Mouse (Mus musculus) midbrain, embryonic 10.5 days (tissue): ENCODE results near the gene Tm9sf4. TPM values are rescaled to one million over a fixed set of nuclear protein-coding genes. Genes with fewer than 3 reads are reported as not detected.
A peak's percentile ranks its signal among the peaks of the same experiment; 100 is the strongest.

Experiments used
- DNase-seq: peaks from one replicate; pipeline ENCODE4 v3.0.0-alpha.2; 2017; ENCODE audit warnings: low spot score
- H3K27ac ChIP-seq: fragments of 300-500 bp; sonication (generic); replicated peaks from 2 replicates; pipeline ENCODE4 v1.5.1; 2016; ENCODE audit warnings: mild to moderate bottlenecking
- H3K27me3 ChIP-seq: fragments of 300-500 bp; sonication (generic); 2 replicates; pipeline ENCODE4 v1.6.1; 2016; ENCODE audit warnings: low read depth, mild to moderate bottlenecking; ENCODE audit not compliant: poor library complexity, severe bottlenecking
- H3K36me3 ChIP-seq: fragments of 300-500 bp; sonication (generic); 2 replicates; pipeline ENCODE4 v1.6.1; 2016; ENCODE audit warnings: mild to moderate bottlenecking, moderate library complexity
- H3K4me1 ChIP-seq: fragments of 300-500 bp; sonication (generic); 2 replicates; pipeline ENCODE4 v1.6.1; 2016
- H3K4me3 ChIP-seq: fragments of 300-500 bp; sonication (generic); 2 replicates; pipeline ENCODE4 v1.5.1; 2016; ENCODE audit warnings: mild to moderate bottlenecking, moderate library complexity
- H3K9me3 ChIP-seq: fragments of 300-500 bp; sonication (generic); replicated peaks from 2 replicates; pipeline ENCODE4 v1.6.1; 2016; ENCODE audit warnings: mild to moderate bottlenecking
- WGBS: fragments of 180-500 bp; shearing (Covaris S2); methylation state at CpG from one replicate; pipeline ENCODE4 v1.1.7; 2016; 5-methylcytosine and 5-hydroxymethylcytosine counted together
- polyA plus RNA-seq: library from polyadenylated mRNA; unstranded; fragments of >200 nt; fragmentation: Nextera tagmentation; extraction: Ambion mirVana; gene quantifications from 2 replicates; pipeline ENCODE4 v1.2.1, GENCODE M21; 2016

Tm9sf4 gene
- 82.5 and 82.8 TPM in 2 replicates for polyA plus RNA-seq

DNA sequence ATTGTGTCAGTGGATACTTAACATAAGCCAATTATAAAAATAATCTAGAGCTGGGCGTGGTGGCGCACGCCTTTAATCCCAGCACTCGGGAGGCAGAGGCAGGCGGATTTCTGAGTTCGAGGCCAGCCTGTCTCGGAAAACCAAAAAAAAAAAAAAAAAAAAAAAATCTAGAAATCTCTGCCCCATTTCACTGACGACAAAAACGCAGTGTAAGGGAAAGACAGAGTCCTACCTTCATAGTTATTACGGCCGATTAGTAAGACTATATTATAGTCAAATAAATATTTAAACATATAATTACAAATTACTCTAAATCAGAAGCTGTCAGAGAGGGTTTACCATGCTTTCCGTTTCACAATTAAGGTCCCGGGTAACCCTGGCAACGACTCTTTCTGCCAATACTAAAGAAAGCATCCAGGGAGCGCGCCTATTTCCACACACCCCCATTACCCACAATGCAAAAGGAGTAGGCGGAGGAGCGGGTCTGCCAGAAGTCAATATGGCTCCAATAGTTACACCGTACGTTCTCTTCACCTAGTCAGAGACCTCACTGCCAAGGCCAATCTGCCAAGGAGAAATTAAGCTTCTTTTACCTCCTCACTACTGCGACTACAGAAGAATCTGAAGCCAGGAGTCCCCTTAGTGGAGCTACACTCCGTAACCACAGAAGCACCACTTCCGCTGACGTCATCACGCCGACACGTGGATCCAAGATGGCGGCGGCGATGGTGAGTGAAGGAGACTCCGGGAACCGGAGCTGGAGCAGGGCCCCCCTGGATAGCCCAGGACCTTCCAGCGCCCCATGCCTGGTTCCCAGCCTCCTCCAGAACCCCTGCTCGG is at the start of gene Tm9sf4:
TSS of gene Tm9sf4 (plus strand) at position 460 of the 840 bp plus-strand sequence.
- Histone ChIP-seq H3K27me3 (peaks cover 12% of the 10 kb centered on the region), H3K4me3 (peak within 1 kb of the TSS; percentile 78)

DNA sequence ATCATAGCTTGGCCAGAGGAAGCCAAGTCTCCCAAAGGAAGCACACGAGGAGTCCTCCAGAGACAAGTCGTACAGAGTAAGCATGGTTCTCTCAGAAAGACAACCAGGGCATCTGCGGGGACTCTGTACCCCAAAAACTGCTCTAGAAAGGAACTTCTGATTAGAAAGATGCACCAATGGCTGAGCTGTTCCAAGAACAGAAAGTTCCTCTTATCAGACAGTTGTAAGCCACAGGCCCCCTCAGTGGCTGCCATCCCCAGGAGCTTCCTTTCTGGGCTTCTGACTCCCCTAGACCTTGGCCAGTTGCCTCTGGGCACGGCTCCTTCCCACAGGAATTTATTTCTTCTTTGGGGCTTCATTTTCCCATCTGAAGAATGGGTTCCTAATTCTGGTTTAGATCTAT is 45.4 kb upstream of the Tm9sf4 start:
- DNase-seq, result no peak
- H3K27me3 ChIP-seq, result peaks cover 10% of the 10 kb centered on the region
- H3K36me3 ChIP-seq, result no peaks in the 10 kb centered on the region
- no peaks in the 10 kb centered on the region for H3K4me1 ChIP-seq
- no peaks in the 10 kb centered on the region for H3K9me3 ChIP-seq
- H3K27ac ChIP-seq, result no peak overlapping the region
- no peak overlapping the region for H3K4me3 ChIP-seq
- WGBS, result 86% methylated on average over 4 of the region's 4 CpGs

More for the DNA sequence above, at the start of gene Tm9sf4:
- Histone ChIP-seq H3K9me3 (no peaks in the 10 kb centered on the region), H3K4me1 (peaks cover 15% of the 10 kb centered on the region), H3K27ac (peak within 1 kb of the TSS; percentile 96), H3K36me3 (peaks cover 23% of the 10 kb centered on the region)
- 11% methylated on average over 34 of the region's 34 CpGs for WGBS
- peak; percentile 93 for DNase-seq

DNA sequence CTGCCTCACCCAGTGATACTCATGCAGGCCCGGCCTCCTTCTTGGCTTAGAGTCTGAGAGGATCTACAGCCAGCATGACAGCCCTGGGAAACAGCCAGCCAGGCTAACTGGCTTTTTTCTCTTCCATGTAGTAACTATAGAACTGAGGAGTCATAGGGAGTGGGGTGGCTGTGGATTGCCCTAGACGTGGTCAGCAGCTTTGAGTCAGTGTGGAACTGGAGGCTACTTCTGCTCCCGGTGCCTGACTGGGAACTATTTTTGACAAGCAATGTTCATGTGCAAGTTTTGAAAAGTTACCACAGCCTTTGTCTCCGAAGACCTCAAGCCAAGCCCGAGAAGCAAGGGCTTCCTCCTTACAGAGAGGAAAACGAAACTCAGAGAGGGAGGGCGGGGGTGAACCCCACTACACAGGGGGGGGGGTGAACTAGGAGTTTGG is 44.0 kb upstream of the Tm9sf4 start:
- no peaks in the 10 kb centered on the region for H3K27me3 ChIP-seq
- no peaks in the 10 kb centered on the region for H3K36me3 ChIP-seq
- WGBS, result 85% methylated on average over 7 of the region's 7 CpGs
- H3K4me1 ChIP-seq, result no peaks in the 10 kb centered on the region
- no peaks in the 10 kb centered on the region for H3K9me3 ChIP-seq
- no peak overlapping the region for H3K4me3 ChIP-seq
- DNase-seq, result no peak
- H3K27ac ChIP-seq, result no peak overlapping the region

DNA sequence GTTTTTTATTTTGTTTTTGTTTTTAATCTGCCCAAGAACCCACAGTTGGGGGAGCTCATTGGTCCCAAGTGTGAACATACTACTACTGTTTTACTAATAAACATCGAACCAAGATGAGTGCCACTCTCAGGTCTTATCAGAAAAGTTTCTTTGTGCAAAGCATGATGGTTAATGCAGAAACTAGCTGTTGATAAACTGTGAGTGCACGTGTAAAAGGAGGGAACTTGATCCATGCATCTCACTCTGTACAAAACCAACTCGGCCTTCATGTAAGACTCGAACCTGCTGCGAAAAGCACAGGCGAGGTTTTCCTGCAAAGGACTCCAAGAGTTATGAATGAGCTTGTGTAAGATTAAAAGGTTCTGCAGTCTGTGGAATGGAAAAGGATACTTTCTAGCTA is 41.6 kb upstream of the Tm9sf4 start:
- no peak overlapping the region for H3K27ac ChIP-seq
- H3K4me3 ChIP-seq, result no peak overlapping the region
- DNase-seq, result no peak
- H3K27me3 ChIP-seq, result no peaks in the 10 kb centered on the region
- H3K9me3 ChIP-seq, result no peaks in the 10 kb centered on the region
- no peaks in the 10 kb centered on the region for H3K4me1 ChIP-seq
- WGBS, result 88% methylated on average over 6 of the region's 6 CpGs
- H3K36me3 ChIP-seq, result no peaks in the 10 kb centered on the region

GRCm38 (mm10) chr2:153120126-153120525 is 41.0 kb upstream of the Tm9sf4 start:
- no peak for DNase-seq
- Histone ChIP-seq H3K36me3 (no peaks in the 10 kb centered on the region), H3K4me3 (no peak overlapping the region), H3K4me1 (no peaks in the 10 kb centered on the region), H3K27ac (no peak overlapping the region), H3K9me3 (no peaks in the 10 kb centered on the region), H3K27me3 (no peaks in the 10 kb centered on the region)
- 81% methylated on average over 8 of the region's 8 CpGs for WGBS

- Histone ChIP-seq H3K27ac (no peak overlapping the region), H3K36me3 (no peaks in the 10 kb centered on the region), H3K9me3 (no peaks in the 10 kb centered on the region), H3K4me3 (no peak overlapping the region), H3K27me3 (no peaks in the 10 kb centered on the region), H3K4me1 (no peaks in the 10 kb centered on the region)
- DNase-seq, result no peak
- 84% methylated on average over 8 of the region's 8 CpGs for WGBS
Measured at GRCm38 (mm10) chr2:153121821-153122615, 39.1 kb upstream of the Tm9sf4 start.

DNA sequence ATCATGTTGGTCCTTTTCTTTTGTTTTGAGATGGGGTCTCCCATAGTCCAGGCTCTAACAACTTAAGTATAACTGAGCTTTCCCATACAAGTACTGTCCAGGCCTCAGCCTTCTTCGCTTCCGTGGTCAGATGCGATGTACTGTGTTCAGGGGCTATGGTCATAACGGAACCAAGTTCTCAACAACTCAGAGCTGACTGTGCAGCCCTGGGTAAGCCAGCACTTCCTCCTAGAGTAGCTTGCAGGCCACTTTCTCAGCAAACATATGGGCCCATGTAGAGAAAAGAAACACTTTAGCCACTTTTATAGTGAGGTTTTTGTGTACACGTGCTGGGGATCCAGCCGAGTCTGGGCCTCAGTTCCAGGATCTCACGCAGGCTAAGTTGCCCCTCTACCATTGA is 38.4 kb upstream of the Tm9sf4 start:
- DNase-seq, result no peak
- H3K4me3 ChIP-seq, result no peak overlapping the region
- H3K27me3 ChIP-seq, result no peaks in the 10 kb centered on the region
- no peaks in the 10 kb centered on the region for H3K36me3 ChIP-seq
- no peaks in the 10 kb centered on the region for H3K4me1 ChIP-seq
- no peaks in the 10 kb centered on the region for H3K9me3 ChIP-seq
- H3K27ac ChIP-seq, result no peak overlapping the region
- 89% methylated on average over 7 of the region's 7 CpGs for WGBS

DNA sequence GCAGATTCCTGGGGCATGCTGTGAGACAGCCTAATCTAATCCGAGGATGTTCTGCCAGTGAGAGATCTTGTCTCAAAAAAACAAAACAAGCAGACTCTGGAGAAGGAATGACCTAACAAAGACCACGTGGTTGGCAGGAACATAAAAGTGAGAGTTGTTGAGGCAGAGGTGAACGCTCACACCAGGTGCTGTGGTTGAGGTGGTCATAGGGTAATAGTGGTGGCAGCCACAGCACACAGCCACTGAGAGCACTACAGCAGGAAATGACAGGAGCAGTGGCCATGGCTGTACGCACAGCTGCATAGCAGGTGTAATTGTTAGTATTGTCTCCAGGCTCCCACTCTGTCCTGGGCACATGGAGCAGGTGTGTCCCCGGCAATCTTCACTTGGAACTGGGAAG is 35.2 kb upstream of the Tm9sf4 start:
- 56% methylated on average over 5 of the region's 5 CpGs for WGBS
- Histone ChIP-seq H3K4me1 (no peaks in the 10 kb centered on the region), H3K36me3 (no peaks in the 10 kb centered on the region), H3K27me3 (no peaks in the 10 kb centered on the region), H3K4me3 (no peak overlapping the region), H3K9me3 (no peaks in the 10 kb centered on the region), H3K27ac (no peak overlapping the region)
- no peak for DNase-seq

DNA sequence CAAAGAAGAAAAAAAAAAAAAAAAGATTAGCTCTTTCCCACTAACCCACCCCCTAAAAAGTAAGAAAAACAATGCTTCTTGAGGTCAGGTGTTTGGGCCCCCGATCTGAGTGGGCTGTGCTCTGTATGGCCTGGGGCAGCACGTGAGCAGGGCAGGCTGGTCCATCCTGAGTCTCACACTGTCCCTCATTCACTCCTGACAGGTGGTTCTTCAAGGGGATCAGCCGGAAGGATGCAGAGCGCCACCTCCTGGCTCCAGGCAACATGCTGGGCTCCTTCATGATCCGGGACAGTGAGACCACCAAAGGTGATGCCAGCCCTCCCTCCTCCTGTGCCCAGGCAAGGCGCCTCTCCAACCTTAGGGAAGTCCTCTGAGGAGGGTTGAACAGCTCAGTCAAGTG is 30.1 kb upstream of the Tm9sf4 start:
- 16% methylated on average over 6 of the region's 6 CpGs for WGBS

DNA sequence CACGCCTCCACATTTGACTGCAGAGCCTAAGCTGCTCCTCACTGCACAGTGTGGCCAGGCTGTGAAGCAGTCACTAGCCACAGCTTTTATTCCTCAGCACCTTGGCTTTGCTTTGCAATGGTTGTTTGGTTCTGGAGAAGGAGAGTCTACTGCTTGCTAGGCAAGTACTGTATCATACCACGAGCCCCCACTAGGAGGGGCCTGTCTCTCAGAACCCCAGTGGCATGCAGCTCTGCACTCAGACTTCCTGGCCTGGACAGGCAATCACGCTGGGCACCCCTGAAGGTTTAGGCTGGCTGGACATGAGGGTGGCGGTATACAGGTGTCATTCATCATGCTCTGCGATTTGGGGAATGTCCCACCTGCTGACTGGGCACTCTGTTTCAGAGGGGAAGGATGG is 26.9 kb upstream of the Tm9sf4 start:
- WGBS, result 34% methylated on average over 5 of the region's 5 CpGs
- Histone ChIP-seq H3K36me3 (no peaks in the 10 kb centered on the region), H3K27ac (no peak overlapping the region), H3K4me3 (no peak overlapping the region), H3K27me3 (no peaks in the 10 kb centered on the region), H3K4me1 (no peaks in the 10 kb centered on the region), H3K9me3 (no peaks in the 10 kb centered on the region)
- no peak for DNase-seq

More for the DNA sequence above, 30.1 kb upstream of the Tm9sf4 start:
- Histone ChIP-seq H3K27me3 (no peaks in the 10 kb centered on the region), H3K36me3 (no peaks in the 10 kb centered on the region), H3K4me1 (no peaks in the 10 kb centered on the region), H3K27ac (no peak overlapping the region), H3K4me3 (no peak overlapping the region), H3K9me3 (no peaks in the 10 kb centered on the region)
- no peak for DNase-seq

DNA sequence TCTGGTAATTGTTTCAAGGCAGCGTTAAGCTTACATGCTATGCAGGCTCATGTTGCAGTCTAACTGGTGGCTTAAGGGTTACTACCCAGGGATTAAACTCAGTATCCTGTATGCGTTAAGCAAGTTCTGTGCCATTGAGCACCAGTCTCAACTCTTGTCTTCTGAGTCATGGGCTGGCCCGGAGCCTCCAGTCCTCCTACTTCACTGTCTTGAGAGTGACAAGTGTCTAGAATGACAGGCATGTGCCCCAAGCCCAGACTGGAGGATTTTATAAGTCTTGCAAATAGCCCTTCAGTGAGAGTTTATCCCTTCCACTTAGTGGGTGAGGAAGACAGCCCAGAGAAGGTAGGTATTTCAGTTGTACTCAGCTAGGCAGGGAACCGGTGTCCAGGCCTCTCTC is 24.9 kb upstream of the Tm9sf4 start:
- Histone ChIP-seq H3K36me3 (no peaks in the 10 kb centered on the region), H3K4me1 (peaks cover 11% of the 10 kb centered on the region), H3K27ac (no peak overlapping the region), H3K9me3 (no peaks in the 10 kb centered on the region), H3K27me3 (no peaks in the 10 kb centered on the region), H3K4me3 (no peak overlapping the region)
- 72% methylated on average over 4 of the region's 4 CpGs for WGBS
- no peak for DNase-seq

GRCm38 (mm10) chr2:153139158-153139557 is 21.9 kb upstream of the Tm9sf4 start:
- Histone ChIP-seq H3K4me1 (peaks cover 11% of the 10 kb centered on the region), H3K36me3 (no peaks in the 10 kb centered on the region), H3K9me3 (no peaks in the 10 kb centered on the region), H3K4me3 (no peak overlapping the region), H3K27ac (no peak overlapping the region), H3K27me3 (peaks cover 5% of the 10 kb centered on the region; the same call in 1 of the 2 replicates)
- DNase-seq, result no peak
- WGBS, result 81% methylated on average over 7 of the region's 7 CpGs
